Mouse (Mus musculus): ENCODE measurements at regions not wholly inside any gene's neighbourhood (a gene's known extent, or its start where the extent isn't known, plus 50 kb on each side); places are given as distances from the start of the nearest gene placed in this dataset.

DNA sequence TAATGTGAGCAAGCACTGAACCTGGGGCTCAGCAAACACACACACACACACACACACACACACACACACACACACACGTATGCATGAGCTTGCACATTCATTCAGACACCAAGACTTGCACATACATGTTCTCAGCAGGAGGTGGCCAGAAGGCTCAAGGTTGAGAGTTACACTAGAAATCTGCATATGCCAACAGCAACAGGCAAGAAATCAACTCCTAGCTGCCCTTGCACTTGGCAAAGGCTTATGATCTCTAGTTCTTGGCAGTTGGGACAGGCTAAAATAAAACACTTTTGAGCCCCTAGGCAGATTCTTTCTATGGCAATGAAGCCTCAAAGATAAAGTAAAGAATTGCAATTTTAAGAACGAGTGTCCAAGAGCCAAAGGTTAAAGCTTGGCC is 292.5 kb downstream of the Gm7489 start:
- TF ChIP-seq CTCF (IDR thresholded peaks at IDR 0.05) (no peak), EP300 (IDR thresholded peaks at IDR 0.05) (no peak)
